Mouse (Mus musculus) brain, embryonic 18.5 days (tissue): ENCODE measurements around the gene Thumpd2.
A peak's percentile ranks its signal among the peaks of the same experiment; 100 is the strongest.

ENCODE experiments used
- DNase-seq: peaks from one replicate; pipeline ENCODE4 v3.0.0-alpha.2; 2012; ENCODE audit warnings: low read depth, low spot score

The Thumpd2 gene

GRCm38 (mm10) chr17:81064979-81065311 is at the start of gene Thumpd2:
Thumpd2 (minus strand) TSS chr17:81065082.
- DNase-seq: peak; percentile 67

DNA sequence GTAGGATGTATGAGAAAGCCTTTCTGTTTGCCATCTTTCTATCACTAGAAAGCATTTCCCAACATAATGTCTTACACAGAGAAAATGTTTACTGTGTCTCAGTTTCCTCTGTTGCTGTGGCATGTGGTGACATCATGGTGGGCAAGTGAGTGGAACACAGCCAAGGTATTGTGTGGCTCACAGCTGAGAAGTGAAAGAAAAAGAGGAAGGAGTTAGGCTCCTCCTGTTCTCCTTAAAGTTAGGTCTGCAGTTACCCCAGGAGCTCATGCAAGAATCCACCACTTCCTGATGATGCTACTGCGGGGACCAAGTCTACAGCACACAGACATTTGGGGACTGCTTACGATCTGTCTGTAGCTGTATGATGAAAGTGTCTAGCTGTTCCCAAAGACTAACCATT is 39.4 kb upstream of the Thumpd2 start:
- no peak for DNase-seq

DNA sequence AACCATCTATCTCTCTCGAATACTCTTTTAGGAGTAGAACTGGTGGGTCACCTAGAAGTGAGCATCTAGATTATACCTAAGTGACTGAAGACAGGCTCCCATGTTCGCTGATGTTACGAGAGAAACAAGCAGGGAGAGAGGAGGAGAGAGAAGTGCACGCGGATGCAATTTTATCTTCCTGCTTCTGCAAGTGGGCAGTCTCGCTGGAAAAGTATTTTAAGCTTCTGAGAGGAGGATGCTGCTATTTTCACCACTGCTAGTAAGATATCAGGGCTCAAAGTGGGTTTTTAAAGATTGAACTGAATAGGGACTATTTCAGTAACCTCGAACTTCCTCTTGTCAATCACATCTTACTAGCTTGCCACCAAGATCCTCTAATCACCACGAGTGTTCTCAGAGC is 38.0 kb upstream of the Thumpd2 start:
- DNase-seq: no peak

GRCm38 (mm10) chr17:81098444-81098843 is 33.6 kb upstream of the Thumpd2 start:
- DNase-seq: no peak

GRCm38 (mm10) chr17:81096490-81096889 is 31.6 kb upstream of the Thumpd2 start:
- DNase-seq: no peak

DNA sequence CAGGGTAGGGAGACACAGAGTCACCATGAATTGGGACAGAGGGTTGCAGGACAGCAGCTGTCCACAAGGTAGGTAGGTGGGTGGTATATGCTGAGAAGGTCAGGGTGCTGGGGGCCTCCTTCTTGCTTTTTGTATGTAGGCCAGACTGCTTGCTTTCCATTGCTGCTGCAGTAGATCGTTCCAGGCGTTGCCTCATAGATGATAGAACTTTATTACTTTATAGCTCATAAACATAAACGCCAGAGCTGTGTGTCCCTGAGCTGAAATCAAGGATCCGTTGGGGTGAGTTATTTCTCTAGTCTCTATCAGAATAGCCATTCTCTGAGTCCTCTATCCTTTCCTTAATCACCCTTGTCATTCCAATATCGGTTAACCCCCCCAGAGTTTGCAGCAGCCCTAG is 27.9 kb upstream of the Thumpd2 start:
- no peak for DNase-seq

DNA sequence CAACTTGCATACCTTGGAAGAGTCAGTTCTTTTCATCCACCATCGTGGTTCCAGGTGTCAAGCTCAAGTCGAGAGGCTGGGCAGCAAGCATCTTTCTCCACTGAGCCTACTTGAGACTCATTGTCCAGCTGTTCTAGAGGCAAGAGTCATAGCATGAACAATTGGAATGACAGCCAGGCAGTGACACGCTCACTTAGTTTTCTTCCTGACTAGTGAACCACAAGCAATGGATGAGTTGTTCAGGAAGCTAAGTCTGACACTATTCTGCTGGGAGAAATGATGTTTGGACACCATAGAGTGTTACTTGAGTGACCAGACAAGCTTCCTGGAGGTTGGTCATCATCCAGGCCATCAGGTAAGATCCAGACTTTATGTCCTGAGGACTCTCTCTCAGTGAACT is 24.0 kb upstream of the Thumpd2 start:
- DNase-seq: no peak

GRCm38 (mm10) chr17:81087735-81088134 is 22.9 kb upstream of the Thumpd2 start:
- DNase-seq: no peak

DNA sequence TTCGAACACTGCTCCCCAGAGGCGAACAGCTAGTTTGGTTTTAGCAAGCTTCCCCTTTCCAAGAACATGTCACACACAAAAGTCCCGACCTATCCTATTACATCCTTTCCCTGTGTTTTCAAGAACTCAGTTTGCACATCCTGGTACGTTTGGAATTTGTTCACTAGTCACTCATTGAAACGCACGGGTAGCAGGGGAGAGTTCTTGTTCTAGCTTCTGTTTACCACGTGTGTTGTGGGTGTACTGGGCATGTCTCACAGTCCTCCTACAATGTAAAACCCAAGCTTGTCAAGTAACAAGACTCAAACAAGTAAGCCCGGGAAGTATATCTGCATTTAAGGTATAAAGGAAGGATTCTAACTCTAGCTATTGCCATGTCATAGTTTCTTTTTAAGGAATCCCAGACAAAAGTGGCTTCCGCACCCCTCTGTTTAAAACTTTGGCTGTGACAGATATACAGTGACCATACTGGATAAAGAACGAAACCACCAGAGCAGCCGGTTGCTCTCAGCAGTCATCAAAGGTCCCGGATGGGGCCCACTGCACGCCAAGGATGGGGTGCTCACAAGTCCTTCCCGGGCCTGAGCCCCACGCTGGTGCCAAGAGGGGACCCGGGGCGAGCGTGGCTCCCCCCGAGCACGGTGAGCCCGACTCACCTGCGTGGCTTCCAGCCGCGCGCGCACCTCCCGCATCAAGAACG is 453 bp downstream of the Thumpd2 start:
- no peak for DNase-seq

DNA sequence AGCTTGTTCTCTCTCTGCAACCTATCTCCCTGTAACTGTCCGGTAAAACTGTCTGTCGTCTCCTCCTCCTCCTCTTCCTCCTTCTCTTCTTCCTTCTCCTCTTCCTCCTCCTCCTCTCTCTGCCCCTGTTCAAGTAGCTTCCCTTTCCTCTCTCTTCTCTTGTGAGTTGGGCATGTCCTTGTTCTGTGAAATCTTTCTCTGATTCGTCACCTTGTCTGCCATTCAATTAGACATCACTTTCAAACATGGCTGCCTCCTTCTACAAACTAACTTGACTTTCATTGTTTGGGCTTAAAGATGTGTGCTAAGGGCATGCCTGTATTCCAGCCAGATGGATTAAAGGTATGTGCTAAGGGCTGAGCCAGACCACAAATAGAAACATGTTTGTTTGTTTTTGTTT is 1.5 kb downstream of the Thumpd2 start:
- DNase-seq: no peak

- no peak for DNase-seq
Observed at GRCm38 (mm10) chr17:81062349-81062871, 2.5 kb downstream of the Thumpd2 start.

DNA sequence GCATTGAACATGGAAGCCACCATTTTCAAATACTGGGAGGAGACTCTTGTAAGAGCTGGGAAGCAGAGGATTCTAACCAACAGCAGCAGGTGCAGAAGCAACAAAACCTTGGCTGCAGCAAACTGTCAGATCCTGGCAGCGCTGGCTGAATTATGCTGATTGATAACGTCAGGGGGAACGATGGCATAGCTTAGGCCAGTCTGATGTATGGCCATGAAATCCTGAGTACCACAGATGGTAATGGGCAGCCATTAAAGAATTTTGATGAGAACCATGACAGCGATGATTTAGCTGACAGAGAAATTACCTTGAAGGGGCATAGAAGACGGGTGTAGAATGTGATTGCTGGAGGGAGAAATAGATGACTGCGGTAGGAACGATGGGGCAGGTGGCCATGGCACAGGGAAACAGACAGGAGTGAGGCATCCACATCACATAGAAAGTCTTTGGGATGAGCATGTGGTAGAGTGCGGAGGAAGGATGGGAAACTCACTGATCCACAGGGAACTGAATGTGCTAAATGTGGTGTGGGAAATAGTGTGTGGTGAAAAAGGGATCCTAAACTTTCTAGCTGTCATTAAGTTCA is 8.0 kb downstream of the Thumpd2 start:
- no peak for DNase-seq

DNA sequence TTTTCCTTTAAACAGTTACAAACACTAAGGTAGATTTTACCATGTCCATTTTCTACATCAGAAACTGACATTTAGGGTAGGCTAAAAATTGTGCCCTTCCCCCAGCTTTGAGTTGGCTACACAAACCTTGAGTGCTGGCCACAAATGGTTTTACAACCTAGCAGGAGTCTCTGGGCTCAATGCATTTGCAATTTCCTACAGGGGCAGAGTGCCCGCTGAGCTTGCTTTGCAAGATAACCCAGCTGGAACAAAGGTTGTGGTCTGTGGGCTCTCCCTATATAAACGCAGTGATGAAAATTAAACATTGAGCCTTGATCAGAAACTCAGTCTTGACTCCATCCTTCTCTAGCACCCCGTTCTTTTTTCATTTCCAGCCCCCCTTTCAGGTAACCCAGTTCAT is 8.8 kb downstream of the Thumpd2 start:
- no peak for DNase-seq

GRCm38 (mm10) chr17:81055522-81055921 is 9.4 kb downstream of the Thumpd2 start:
- no peak for DNase-seq

GRCm38 (mm10) chr17:81053274-81053673 is 11.6 kb downstream of the Thumpd2 start:
- no peak for DNase-seq

DNA sequence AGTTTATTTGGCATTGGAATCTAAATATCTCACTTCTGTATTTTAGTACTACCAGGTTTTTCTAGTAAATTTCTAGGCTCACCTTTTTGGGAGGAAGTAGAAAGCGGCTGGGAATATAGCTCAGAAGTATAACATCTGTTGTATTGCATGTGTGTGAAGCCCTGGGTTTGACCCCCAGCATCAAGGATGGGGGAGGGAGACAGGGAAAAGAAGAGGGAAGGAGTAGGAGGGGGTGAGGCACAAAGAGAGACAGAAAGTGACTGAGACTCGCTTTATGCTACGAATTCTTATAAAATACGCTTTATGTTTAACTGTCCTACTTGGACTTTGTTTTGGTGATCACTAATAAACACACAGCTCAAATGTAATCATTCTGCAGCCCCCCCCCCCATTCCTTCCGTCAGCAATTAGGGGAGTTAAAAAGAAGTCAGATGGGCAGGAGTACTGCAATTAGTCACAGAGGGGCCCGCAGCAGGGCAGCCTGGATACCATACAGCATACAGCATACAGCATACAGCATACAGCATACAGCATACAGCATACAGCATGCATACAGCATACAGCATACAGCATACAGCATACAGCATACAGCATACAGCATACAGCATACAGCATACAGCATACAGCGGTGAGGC is 16.8 kb downstream of the Thumpd2 start:
- no peak for DNase-seq

- DNase-seq: no peak
Observed at GRCm38 (mm10) chr17:81045525-81046150, 19.2 kb downstream of the Thumpd2 start.

GRCm38 (mm10) chr17:81045115-81045514 is 19.8 kb downstream of the Thumpd2 start:
- no peak for DNase-seq

- no peak for DNase-seq
Observed at GRCm38 (mm10) chr17:81044356-81044755, 20.5 kb downstream of the Thumpd2 start.

DNA sequence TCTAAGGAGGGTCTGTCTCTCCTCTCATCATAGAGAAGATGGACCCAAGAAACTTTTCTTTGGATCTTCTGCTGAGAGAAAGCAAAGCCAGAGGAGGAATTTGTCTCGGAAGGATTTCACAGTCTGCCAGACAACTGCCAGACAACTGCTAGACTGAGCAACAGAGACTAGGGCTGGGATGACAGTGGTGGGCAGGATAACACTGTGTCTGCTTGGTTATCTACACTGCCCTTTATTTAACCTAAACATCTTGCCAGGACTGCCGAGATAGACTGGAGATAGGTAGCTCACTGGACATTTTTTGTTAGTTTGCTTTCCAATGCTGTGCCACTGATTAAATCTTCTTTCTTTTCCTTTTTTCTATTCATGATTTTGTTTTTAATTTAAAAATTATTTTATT is 23.2 kb downstream of the Thumpd2 start:
- no peak for DNase-seq

GRCm38 (mm10) chr17:81038707-81039408 is 26.0 kb downstream of the Thumpd2 start:
- no peak for DNase-seq

GRCm38 (mm10) chr17:81035354-81035753 is 29.5 kb downstream of the Thumpd2 start:
- no peak for DNase-seq
